Mouse (Mus musculus): ENCODE data around the gene Olfr867.

The Olfr867 gene

GRCm38 (mm10) chr9:20057462-20057861 is at the start of gene Olfr867:
TSS of gene Olfr867 (minus strand) at chr9:20057562.
- no peak for DNase-seq

- no peak for DNase-seq
Observed at GRCm38 (mm10) chr9:20098326-20098725, 41.0 kb upstream of the Olfr867 start, which contains the start of gene Olfr868. TSS of gene Olfr868 (plus strand) at chr9:20098626.

- peak; percentile 15 to 27 for DNase-seq
Observed at GRCm38 (mm10) chr9:20073523-20074177, 16.3 kb upstream of the Olfr867 start.

DNA sequence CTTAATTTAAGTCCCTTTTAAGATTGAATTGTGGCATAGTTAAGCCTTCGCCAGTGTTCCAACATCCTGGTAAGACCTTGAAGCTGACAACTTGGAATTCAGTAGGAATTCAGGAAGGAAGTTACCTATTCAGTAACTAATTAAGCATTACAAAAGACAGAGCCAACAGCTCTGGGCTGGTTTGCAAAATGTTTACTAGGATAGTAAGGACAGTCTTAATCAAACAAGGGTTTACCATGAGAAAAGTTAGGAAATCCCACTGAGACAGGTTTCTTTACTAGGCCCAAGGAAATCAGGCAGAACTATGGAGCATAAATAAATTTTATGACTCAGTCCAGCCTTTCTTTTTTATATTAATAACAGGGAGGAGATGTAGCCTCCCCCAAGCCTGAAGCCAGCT is 13.9 kb upstream of the Olfr867 start:
- no peak for DNase-seq

DNA sequence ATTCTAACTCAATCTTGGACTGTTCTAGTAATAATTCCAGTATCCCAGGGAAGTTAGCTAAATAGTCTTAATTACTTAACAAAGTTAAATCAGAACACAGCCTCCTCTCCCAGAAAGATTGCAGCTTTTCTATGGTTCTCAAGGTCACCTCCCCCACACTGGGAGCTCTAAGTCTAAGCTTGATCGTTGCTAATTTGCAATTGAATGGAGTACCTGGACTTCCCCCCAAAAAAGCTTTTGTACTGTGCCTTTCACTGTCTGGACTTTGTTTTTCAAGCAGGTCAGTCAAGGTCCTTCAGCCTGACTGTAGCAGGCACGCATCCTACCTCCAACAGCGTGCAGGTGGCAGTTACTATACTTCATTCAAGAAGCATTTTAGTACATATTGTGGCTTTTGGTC is 12.9 kb upstream of the Olfr867 start:
- no peak for DNase-seq

- DNase-seq: no peak
Observed at GRCm38 (mm10) chr9:20047964-20048363, 9.4 kb downstream of the Olfr867 start.

- DNase-seq: no peak
Observed at GRCm38 (mm10) chr9:20027935-20028334, 29.4 kb downstream of the Olfr867 start, which contains the start of gene Olfr866. TSS of gene Olfr866 (minus strand) at chr9:20028035.
